Comparison of ENCODE assay signal across 9 mouse cellular contexts in the genomic region with DNA sequence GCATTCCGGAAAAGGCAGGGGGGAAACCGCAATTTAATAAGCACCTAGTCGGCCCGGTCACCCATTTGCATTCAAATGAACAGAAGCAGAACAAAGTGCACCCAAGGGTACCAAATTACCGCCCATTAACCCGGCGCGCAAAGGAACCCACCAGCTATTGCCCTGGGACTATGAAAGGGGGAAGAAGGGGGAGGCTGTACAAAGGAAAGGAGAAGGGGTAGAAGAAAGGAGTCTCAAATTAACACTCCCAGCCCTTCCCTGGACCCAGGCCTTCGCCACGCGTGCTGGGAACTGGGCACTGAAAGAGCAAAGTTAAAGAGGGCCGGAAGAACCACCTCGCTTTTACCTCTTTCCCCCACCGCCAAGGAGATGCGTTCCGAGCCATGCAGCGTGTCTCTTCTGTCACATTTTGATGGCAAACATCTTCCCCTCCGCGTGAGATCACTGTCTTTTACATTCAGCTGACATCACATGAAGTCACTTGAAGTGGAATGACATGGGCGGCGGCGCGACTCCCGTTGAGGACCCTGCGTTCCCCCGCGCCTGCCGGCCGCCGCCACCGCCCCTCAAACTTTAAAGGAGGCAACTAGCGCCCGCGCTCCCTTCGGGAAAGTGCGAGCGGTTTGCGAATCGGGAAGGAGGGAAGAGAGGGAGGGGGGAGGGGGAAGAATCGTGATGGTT. TPM values are rescaled to one million over a fixed set of nuclear protein-coding genes. Genes with fewer than 3 reads are reported as not detected.
A peak's percentile ranks its signal among the peaks of the same experiment; 100 is the strongest.
DNase-seq lines count a peak whose midpoint lies in the region; ATAC-seq and TF ChIP-seq lines count a peak whose summit lies in the region.
"Had no signal": no experiment of that assay in that cellular context is flagged by ENCODE, and none has a peak within 500 bp of the region (broad histone marks: within the 10 kb centered on the region; RNA-seq: fewer than 3 reads in every experiment).

No protein-coding gene starts in this region.

- H3K9me3 ChIP-seq in heart, embryonic 12.5 days (replicated peaks) = no peaks in the 10 kb centered on the region
- H3K9me3 ChIP-seq in limb, embryonic 10.5 days (replicated peaks) = no peaks in the 10 kb centered on the region
- H3K9me3 ChIP-seq in stomach, postnatal 0 days (ENCODE audit: control insufficient read depth, low read length) = no peaks in the 10 kb centered on the region

- no peak for TF ChIP-seq POLR2A in thymus, adult 2 months (IDR thresholded peaks at IDR 0.05; ENCODE audit: control insufficient read depth, extremely low read depth, insufficient read depth, low read length, poor library complexity)

- H3K4me1 ChIP-seq in heart, embryonic 12.5 days (replicated peaks) = peaks cover 26% of the 10 kb centered on the region
- no peaks in the 10 kb centered on the region for H3K4me1 ChIP-seq in thymus, adult 2 months (replicated peaks; ENCODE audit: control insufficient read depth, insufficient read depth, low read length)
- peaks cover 36% of the 10 kb centered on the region for H3K4me1 ChIP-seq in limb, embryonic 10.5 days
- H3K4me1 ChIP-seq in stomach, postnatal 0 days (replicated peaks; ENCODE audit: control insufficient read depth, insufficient read depth) = no peaks in the 10 kb centered on the region

- H3K36me3 ChIP-seq in heart, embryonic 12.5 days = no peaks in the 10 kb centered on the region
- no peaks in the 10 kb centered on the region for H3K36me3 ChIP-seq in thymus, adult 2 months (ENCODE audit: control insufficient read depth, insufficient read depth, low read length)
- H3K36me3 ChIP-seq in limb, embryonic 10.5 days = no peaks in the 10 kb centered on the region
- H3K36me3 ChIP-seq in stomach, postnatal 0 days (ENCODE audit: control insufficient read depth, insufficient read depth, low read length) = no peaks in the 10 kb centered on the region

- WGBS in heart, embryonic 12.5 days = under 1% methylated on average over 40 of the region's 40 CpGs
- 4% methylated on average over 40 of the region's 40 CpGs for WGBS in thymus, adult 2 months
- WGBS in limb, embryonic 10.5 days = under 1% methylated on average over 40 of the region's 40 CpGs
- WGBS in stomach, postnatal 0 days = 1% methylated on average over 40 of the region's 40 CpGs

- TF ChIP-seq EP300 in stomach, postnatal 0 days (optimal IDR thresholded peaks at IDR 0.05) = no peak

- no peak for TF ChIP-seq CTCF in thymus, adult 2 months (IDR thresholded peaks at IDR 0.05; ENCODE audit: borderline replicate concordance, control insufficient read depth, extremely low read depth, insufficient read depth, low read length, poor library complexity)
- no peak for TF ChIP-seq CTCF in stomach, postnatal 0 days (IDR thresholded peaks at IDR 0.05; ENCODE audit: low read depth)

- H3K27me3 ChIP-seq in heart, embryonic 12.5 days (replicated peaks) = peaks cover 96% of the 10 kb centered on the region
- H3K27me3 ChIP-seq in thymus, adult 2 months (ENCODE audit: control insufficient read depth, insufficient read depth, low read length) = peaks cover 8% of the 10 kb centered on the region; the same call in 1 of the 2 replicates
- peaks cover 100% of the 10 kb centered on the region for H3K27me3 ChIP-seq in limb, embryonic 10.5 days (ENCODE audit: low read depth, poor library complexity, severe bottlenecking)
- H3K27me3 ChIP-seq in stomach, postnatal 0 days (ENCODE audit: control insufficient read depth, insufficient read depth, low read length) = peaks cover 55% of the 10 kb centered on the region

- peak overlapping the region; percentile 38 for H3K4me3 ChIP-seq in heart, embryonic 12.5 days
- H3K4me3 ChIP-seq in thymus, adult 2 months (ENCODE audit: control insufficient read depth, insufficient read depth, low read length) = 0 out of 2 replicates have a peak overlapping the region, but pooled peaks have one; percentile 6
- H3K4me3 ChIP-seq in limb, embryonic 10.5 days = peak overlapping the region; percentile 29
- H3K4me3 ChIP-seq in stomach, postnatal 0 days (ENCODE audit: low read depth, low read length) = 0 out of 2 replicates have a peak overlapping the region, but pooled peaks have one; percentile 26

- peak overlapping the region; percentile 55 for H3K4me2 ChIP-seq in heart, embryonic 12.5 days
- H3K4me2 ChIP-seq in stomach, postnatal 0 days (replicated peaks; ENCODE audit: low read depth) = peak overlapping the region; percentile 42; the same call in 1 of the 2 replicates

- H3K27ac ChIP-seq in heart, embryonic 12.5 days (ENCODE audit: poor library complexity, severe bottlenecking) = no peak overlapping the region
- H3K27ac ChIP-seq in thymus, adult 2 months (ENCODE audit: control insufficient read depth, insufficient read depth, low read length) = no peak overlapping the region; the same call in 1 of the 2 replicates
- no peak overlapping the region for H3K27ac ChIP-seq in limb, embryonic 10.5 days
- H3K27ac ChIP-seq in stomach, postnatal 0 days (replicated peaks) = no peak overlapping the region

- intact Hi-C loops in heart, postnatal 10 days (cut with DNase I) = no loop called here

- ATAC-seq in heart, embryonic 12.5 days (ENCODE audit: insufficient number of reproducible peaks, low FRiP score) = no peak
- no peak for ATAC-seq in stomach, postnatal 0 days (ENCODE audit: low FRiP score, low TSS enrichment)

- no peak for DNase-seq in heart, postnatal 10 days
- DNase-seq in thymus, adult 2 months = no peak
- DNase-seq in thymus, postnatal 36 days = no peak
- peak; percentile 58 for DNase-seq in limb, embryonic 10.5 days (ENCODE audit: low spot score)
- no peak for DNase-seq in stomach, postnatal 0 days (ENCODE audit: low spot score)
- no peak for DNase-seq in cerebellum, adult 11 months
- no peak for DNase-seq in gastrocnemius, postnatal 4 days (ENCODE audit: low spot score in 2 of 2)
- DNase-seq: thymus, postnatal 14 days had no signal

- H3K9ac ChIP-seq in heart, embryonic 12.5 days = no peak overlapping the region
- H3K9ac ChIP-seq in stomach, postnatal 0 days (ENCODE audit: low read length) = no peak overlapping the region

RNA-seq across cellular contexts. Expression of a gene that starts 2.6 kb away (rescaled TPM):
- 0.18 TPM in 1 of 2 replicates, not detected in the other for polyA plus RNA-seq in heart, embryonic 12.5 days (2016; fragmentation: Nextera tagmentation; extraction: Ambion mirVana)
- not detected for total RNA-seq in heart, postnatal 10 days (2021)
- polyA plus RNA-seq in thymus, adult 2 months (2012; rRNA removed) = 21.6 and 23.6 TPM in 2 replicates
- not detected in 2 replicates for polyA plus RNA-seq in limb, embryonic 10.5 days (2016; fragmentation: Nextera tagmentation; extraction: Ambion mirVana)
- polyA plus RNA-seq in stomach, postnatal 0 days (2015; fragmentation: Nextera tagmentation; extraction: Ambion mirVana) = not detected in 2 replicates
- total RNA-seq in gastrocnemius, postnatal 4 days (2021) = not detected

Comparison
In these comparisons a context has a peak if more than half of its experiments do, and no peak if none do; other contexts are left out.
1. RNA of a gene that starts 2.6 kb away (polyA plus RNA-seq): 21.6 to 23.6 TPM in thymus, adult 2 months; 0.18 TPM in heart, embryonic 12.5 days, not detected in limb, embryonic 10.5 days and not detected in stomach, postnatal 0 days; every median in the first group is over 10 times any median in the second.
2. Peak in every context shown above with its lines, with median percentiles within 50 percentile points of each other: H3K4me3 ChIP-seq.